Mouse (Mus musculus) testis, postnatal 10 days (tissue): Measurements from ENCODE around the gene Scg5.
A peak's percentile ranks its signal among the peaks of the same experiment; 100 is the strongest.

Experiments used
- DNase-seq: peaks from one replicate; pipeline ENCODE4 v3.0.0; 2021; ENCODE audit warnings: low spot score

Scg5 gene

DNA sequence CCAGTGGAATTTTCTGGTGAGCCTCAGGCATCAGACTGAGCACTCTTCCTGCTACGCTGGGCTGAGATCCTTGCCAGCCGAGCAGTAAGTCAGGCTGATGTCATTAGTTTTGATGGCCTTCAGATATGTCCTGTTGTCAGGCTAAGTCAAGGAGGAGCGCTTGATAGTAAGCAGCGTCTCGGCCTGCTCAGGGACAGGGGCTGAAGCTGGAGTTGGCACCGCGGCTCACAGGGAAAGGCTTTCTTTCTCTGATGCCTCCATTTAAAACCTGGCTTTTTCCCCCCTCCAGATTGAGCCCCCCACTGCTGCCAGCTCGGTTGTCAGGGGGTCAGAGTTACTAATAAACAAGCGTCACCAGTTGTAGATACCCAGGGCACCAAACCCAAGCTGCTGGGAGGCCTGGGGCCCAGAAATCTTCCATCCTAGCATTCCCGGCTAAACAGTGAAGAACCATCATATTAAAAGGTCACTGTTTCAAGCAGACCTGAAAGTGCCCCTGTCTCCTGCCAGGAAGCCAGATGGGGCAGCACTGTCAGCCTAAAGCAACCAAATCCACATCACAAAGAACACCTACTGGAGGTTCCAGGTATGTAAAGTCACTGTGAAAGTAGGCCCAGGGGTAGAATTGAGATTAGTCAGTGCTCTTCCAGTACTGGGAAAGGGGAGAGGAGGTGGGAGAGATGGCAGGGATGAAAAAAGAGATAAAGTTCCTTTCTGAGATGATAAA, 21.9 kb downstream of the Scg5 start:
- no peak for DNase-seq

- DNase-seq: no peak
Measured at GRCm38 (mm10) chr2:113805765-113806164, 23.2 kb downstream of the Scg5 start.

GRCm38 (mm10) chr2:113803753-113804152, 25.2 kb downstream of the Scg5 start:
- no peak for DNase-seq

DNA sequence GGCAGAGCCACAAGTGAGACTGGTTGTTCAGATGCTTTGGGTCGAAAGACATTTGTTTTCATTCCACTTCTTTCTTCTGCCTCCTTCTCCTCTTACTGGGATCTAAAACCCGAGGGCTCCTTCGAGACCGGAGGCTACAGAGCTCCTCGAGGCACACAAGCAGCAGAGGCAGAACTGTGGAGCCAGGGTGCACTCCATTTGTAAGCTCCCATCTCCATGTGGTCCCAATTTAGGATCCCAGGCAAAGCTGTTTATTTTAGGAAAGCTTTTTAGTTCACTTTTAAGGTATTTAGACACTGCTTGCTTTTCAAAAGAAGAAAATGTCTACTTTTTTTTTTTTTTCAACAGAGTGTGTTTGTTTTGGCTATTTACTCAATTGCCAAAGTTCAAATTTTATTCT, 28.1 kb downstream of the Scg5 start:
- DNase-seq: no peak

GRCm38 (mm10) chr2:113798605-113799004, 30.3 kb downstream of the Scg5 start:
- DNase-seq: no peak

- DNase-seq: no peak
Measured at GRCm38 (mm10) chr2:113795186-113795585, 33.7 kb downstream of the Scg5 start.

DNA sequence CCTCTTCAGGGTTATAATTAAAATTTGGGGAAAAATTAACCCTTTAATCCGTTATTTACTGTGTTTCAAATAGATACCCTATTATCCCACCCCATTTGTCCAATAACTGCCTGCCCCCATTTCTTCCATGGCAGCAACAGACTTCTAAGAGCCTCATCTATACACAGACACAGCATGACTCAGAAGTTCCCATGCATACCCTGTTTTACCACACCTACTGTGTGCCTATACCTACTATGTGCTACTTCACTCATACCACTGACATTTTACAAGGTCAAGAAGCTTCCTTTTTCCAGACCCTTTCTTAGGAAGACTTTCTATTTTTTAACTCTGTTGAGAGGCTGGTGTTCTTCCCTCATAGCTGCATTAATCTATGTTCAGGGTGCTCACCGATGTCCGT, 35.4 kb downstream of the Scg5 start:
- DNase-seq: no peak

DNA sequence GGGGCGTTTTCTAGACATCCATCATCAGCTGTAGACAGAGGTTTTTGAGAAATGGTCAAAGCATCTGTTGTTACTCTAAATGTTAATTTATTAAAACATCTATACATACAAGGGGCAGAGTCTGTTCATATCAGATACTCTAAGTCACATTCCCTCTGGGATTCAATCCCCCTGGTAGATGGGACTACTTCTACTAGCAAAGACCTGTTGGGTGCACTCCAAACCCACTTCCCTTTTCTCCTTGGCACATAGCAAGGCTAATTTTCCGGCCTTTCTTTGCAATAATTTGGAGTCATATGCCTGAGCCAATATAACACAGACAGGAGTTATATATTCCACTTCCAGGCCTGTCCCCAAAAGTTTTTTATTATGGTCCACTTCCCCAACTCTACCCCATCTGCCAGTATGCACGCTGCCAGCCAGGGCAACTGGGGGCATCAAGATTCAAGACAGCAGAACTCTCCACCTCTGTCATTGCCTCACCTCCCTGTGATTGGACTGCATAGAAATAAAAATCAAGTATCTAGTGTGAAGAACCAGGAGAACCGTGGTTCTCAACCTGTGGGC, 40.0 kb downstream of the Scg5 start:
- DNase-seq: no peak

DNA sequence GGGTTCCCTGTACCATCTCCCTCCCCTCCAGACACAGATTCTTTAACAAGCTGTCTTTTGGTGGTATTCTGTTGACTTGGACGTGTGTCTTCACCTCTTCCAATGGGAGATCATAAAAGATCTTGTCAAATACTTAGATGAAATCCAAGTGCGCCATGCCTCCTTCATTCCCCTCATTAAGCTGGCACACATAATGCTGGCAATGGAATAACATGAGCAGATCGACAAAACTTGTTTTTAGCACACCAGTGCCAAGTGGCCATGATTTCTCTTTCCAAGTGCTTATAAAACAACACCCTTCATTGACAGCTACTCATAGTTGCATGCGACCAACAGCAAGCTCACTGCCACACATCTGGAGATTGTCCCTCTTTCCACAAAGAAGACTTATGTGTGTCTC, 41.0 kb downstream of the Scg5 start:
- no peak for DNase-seq

DNA sequence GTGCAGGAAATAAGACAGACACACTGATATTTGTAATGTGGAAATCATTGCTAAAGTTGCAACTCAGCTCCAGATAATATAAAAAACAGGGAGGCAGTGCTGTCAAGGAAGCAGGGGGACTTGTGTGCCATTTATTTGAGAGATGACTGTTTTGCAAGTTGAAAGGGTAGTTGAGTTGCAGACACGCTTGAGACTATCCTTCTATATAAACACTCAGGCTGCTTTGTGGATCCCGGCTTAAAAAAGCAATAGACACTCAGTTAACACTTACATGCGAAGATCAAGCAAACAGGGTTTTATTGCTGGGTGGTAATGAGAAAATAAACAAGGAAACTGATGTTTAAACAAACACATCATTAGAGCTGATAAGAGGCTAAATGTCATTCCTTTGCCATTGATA, 44.1 kb downstream of the Scg5 start:
- DNase-seq: no peak

DNA sequence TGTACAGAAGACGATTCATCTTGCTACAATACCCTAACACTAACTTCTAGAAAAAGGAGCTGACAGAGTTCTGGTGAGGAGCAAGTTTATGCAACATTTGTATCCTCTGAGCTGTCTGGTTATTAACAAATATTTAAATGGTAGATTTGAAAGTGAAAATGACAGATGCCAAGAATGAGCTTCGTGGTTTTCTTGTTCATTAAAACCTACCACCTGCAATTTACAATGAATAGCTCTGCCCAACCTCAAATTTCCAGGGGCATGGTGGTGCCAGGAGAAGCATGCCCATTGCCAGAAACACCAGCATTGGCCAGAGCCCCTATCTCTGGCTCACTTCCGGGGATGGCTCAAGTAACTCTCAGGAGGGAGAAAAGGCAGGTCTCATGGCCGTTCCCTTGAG, 47.4 kb downstream of the Scg5 start:
- no peak for DNase-seq

- no peak for DNase-seq
Measured at GRCm38 (mm10) chr2:113781107-113781506, 47.8 kb downstream of the Scg5 start.

- DNase-seq: no peak
Measured at GRCm38 (mm10) chr2:113779336-113779735, 49.6 kb downstream of the Scg5 start.

DNA sequence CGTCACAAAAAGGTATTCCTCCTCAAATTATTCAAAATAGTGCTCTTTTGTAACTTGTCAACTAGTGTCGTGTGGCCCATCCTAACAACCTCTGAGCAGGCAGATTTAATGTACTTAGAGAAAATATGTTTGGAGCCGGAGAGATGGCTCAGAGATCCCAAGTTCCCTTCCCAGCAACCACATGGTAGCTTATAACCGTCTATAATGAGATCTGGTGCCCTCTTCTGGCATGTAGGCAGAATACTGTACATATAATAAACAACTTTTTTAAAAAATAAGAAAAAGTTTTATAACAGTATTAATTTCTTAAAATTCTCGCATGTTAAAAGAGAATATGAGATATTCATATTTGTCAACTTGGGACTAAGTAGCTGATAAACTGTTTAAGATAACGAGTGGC, 50.9 kb downstream of the Scg5 start:
- DNase-seq: no peak

DNA sequence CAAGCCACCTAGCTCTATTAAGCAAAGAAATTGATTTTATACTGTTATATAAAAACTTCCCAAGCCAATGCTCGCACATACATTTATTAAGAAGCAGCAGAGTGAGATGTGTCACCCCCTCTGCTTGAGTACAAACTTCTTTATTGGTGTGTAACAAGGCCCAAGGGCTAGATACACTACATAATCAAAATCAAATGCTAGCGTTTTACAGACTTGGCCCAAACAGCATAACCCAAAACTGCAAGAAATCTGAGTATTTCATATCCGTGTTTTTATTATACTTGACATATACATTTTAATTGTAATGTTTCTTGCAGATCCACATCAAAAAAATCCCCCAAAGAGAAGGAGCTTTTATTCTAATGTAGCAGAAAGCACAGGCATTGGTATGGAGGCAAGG, 52.6 kb downstream of the Scg5 start:
- DNase-seq: no peak

DNA sequence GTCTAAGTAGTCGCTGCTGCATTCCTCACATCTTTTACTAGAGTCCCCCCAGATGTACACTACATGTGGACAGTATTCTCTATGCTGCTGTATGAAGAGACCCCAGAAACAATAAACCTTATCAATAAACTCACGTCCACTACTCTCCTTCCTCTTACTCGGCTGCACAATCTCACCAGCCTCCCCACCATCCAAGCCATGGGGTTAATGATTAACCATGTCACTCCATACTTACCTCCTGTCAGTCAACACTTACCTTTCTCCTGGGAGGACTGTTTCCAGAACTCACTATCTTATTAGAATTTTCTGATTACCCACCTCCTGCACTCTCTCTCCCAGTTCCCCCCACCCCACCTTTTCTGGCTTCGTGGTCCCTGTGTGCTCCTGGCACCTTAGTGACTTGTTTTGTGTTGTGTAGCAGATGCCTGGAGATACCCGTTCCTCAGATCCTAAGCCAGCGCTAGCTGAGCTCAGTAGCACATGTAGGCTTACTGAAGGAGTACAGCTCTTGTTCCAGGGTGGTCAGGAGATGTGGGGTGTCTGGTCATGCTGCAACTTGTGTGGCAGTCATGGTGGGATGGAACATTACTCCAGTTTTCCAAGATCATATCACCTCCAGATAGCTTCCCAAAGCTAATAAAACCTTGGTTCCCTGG, 54.6 kb downstream of the Scg5 start:
- no peak for DNase-seq

GRCm38 (mm10) chr2:113768541-113769303, 60.2 kb downstream of the Scg5 start:
- DNase-seq: no peak

- DNase-seq: no peak
Measured at GRCm38 (mm10) chr2:113765885-113766284, 63.0 kb downstream of the Scg5 start.

GRCm38 (mm10) chr2:113764968-113765367, 64.0 kb downstream of the Scg5 start:
- no peak for DNase-seq

DNA sequence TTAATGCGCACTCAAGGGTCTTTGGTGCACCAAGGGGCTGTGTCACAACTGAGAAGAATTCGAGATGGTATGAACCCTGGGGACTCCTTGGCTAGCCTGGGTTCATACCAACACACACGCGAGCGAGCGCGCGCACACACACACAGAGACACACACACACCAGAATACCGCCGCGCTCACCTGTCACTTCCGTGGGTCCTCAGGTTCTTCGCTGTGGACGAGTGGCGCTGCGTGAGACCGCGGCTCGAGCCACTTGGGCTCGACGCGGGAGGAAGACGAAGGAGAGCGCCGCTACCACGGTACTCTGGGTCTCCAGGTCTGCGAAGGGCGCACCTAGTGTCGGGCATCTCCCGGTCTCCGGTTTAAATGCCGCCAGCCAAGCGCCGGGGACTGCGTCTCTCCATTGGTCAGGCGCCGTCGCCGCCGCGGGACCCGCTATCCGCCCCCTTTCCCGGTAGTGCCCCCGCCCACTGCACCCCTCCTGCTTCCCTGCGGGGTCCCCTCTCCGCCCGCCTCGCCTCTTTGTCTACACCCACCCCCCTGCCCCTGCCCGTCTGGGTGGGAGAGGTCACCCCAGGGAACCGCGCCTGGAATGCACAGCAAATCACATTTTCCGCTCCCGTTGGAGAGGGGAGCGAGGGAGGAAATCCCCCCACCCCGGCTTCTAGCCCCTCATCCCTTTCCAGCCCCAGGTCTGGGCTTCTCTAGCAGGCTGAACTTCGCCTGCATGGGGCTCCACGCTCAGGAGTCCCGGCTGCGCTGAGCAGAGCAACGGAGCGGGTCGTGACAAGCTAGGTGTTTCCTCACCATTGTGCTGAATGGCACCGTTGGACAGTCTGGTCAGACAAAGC, 70.4 kb downstream of the Scg5 start, which contains the start of gene Grem1:
Grem1 (minus strand) TSS at position 336 of the 851 bp plus-strand sequence.
- peak; percentile 48 for DNase-seq

DNA sequence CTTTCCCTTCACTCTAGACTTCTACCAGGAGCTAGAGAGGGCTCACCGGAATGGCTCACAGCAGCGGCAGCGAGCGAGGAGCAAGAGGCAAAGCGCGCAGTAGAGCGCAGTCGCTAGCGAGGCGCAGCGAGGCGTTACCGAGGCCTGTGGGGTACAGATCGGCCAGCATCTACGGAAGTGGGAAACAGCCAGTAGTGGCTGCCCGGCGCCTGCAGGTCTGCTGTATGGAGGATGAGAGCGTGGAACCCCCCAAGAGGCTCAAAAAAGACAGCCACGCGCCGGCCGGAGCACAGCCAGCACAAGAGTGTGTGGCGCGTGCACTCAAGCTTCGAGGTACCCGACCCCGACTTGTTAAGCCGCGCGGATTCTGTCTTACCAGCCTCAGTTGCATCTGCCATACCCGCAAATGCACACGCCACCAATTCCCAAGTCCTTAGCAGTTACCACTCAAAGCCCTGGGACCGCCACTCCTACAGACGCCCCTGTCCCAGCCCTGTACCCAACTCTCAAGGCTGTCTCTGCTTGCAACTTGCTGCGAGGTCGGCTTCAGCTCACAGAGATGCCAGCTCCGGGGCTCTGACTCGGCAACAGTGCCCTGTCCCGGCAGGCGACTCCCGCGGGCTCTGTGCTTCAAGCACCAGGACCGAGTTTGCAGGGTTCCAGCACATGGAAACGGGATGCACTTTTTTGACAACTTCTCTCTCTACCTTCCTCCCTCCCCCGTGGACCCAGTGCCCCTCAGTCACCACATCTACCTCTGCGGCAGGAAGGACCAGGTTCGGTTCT, 71.2 kb downstream of the Scg5 start:
- no peak for DNase-seq
